Mouse (Mus musculus) limb, embryonic 14.5 days (tissue): ENCODE data around the gene Blvrb. TPM values are rescaled to one million over a fixed set of nuclear protein-coding genes. Genes with fewer than 3 reads are reported as not detected.

Experiments used
- ATAC-seq: fragments of 200-750 bp; cut with Nextera tagmentation; 2 replicates; pipeline ENCODE4 v1.8.0; 2017; ENCODE audit warnings: low read depth, moderate number of reproducible peaks, moderate TSS enrichment; ENCODE audit not compliant: low FRiP score
- DNase-seq: peaks from one replicate; pipeline ENCODE4 v3.0.0-alpha.2; 2015; ENCODE audit warnings: low spot score
- H3K27ac ChIP-seq: fragments of 300-500 bp; sonication (generic); replicated peaks from 2 replicates; pipeline ENCODE4 v1.5.1; 2014; ENCODE audit warnings: low read depth, mild to moderate bottlenecking, low read length, moderate library complexity, mixed read lengths
- H3K27me3 ChIP-seq: fragments of 300-500 bp; sonication (generic); 2 replicates; pipeline ENCODE4 v1.6.1; 2014; ENCODE audit warnings: low read length, mixed read lengths; ENCODE audit not compliant: control insufficient read depth, insufficient read depth
- H3K36me3 ChIP-seq: fragments of 300-500 bp; sonication (generic); 2 replicates; pipeline ENCODE4 v1.6.1; 2014; ENCODE audit warnings: mild to moderate bottlenecking, low read length, moderate library complexity, mixed read lengths; ENCODE audit not compliant: control insufficient read depth, insufficient read depth
- H3K4me1 ChIP-seq: fragments of 300-500 bp; sonication (generic); 2 replicates; pipeline ENCODE4 v1.6.1; 2014; ENCODE audit warnings: antibody characterized with exemption, low read length, mixed read lengths; ENCODE audit not compliant: control insufficient read depth, insufficient read depth
- H3K4me2 ChIP-seq: fragments of 300-500 bp; sonication (generic); replicated peaks from 2 replicates; pipeline ENCODE4 v1.6.1; 2014; ENCODE audit warnings: low read depth, mild to moderate bottlenecking, low read length, moderate library complexity; ENCODE audit not compliant: severe bottlenecking
- H3K4me3 ChIP-seq: fragments of 300-500 bp; sonication (generic); replicated peaks from 2 replicates; pipeline ENCODE4 v1.5.1; 2014; ENCODE audit warnings: low read length
- H3K9ac ChIP-seq: fragments of 300-500 bp; sonication (generic); 2 replicates; pipeline ENCODE4 v1.6.1; 2014; ENCODE audit warnings: mild to moderate bottlenecking, low read depth, low read length, moderate library complexity; ENCODE audit not compliant: severe bottlenecking
- H3K9me3 ChIP-seq: fragments of 300-500 bp; sonication (generic); 2 replicates; pipeline ENCODE4 v1.6.1; 2016; ENCODE audit warnings: low read length; ENCODE audit not compliant: control insufficient read depth
- POLR2A ChIP-seq: fragments of 200-500 bp; IDR thresholded peaks from 2 replicates; pipeline ENCODE4 v1.8.0; 2012; ENCODE audit warnings: inconsistent platforms, mild to moderate bottlenecking, moderate library complexity, borderline replicate concordance; ENCODE audit not compliant: insufficient read depth, insufficient read length; ENCODE audit errors: extremely low read depth
- WGBS: fragments of 180-500 bp; shearing (Covaris S2); extraction: QIAGEN DNeasy Blood & Tissue Kit; methylation state at CpG from one replicate; pipeline ENCODE4 v1.1.7; 2014; 5-methylcytosine and 5-hydroxymethylcytosine counted together
- polyA plus RNA-seq, 2 experiments: library from polyadenylated mRNA; depleted of rRNA in 1 of 2; stranded (reverse) in 1 of 2; unstranded in 1 of 2; fragments of >200 nt; fragmentation: Nextera tagmentation in 1 of 2; extraction: Ambion mirVana in 1 of 2; gene quantifications; 2 replicates each; pipeline versions ENCODE4 v1.2.1 to v1.2.3; 2012 to 2014

Gene Blvrb
- polyA plus RNA-seq, 2 experiments = 44.8 to 60.8 TPM

GRCm38 (mm10) chr7:27427387-27427786, 20.4 kb upstream of the Blvrb start:
- Histone ChIP-seq H3K4me1 (no peaks in the 10 kb centered on the region), H3K4me2 (no peak overlapping the region), H3K9me3 (peaks cover 9% of the 10 kb centered on the region; the same call in 1 of the 2 replicates), H3K27ac (no peak overlapping the region), H3K36me3 (no peaks in the 10 kb centered on the region), H3K27me3 (no peaks in the 10 kb centered on the region), H3K9ac (no peak overlapping the region), H3K4me3 (no peak overlapping the region)
- ATAC-seq (no peak), DNase-seq (no peak)
- no peak for TF ChIP-seq POLR2A
- 78% methylated on average over 1 of the region's 1 CpGs for WGBS

- 79% methylated on average over 11 of the region's 11 CpGs for WGBS
- no peaks in the 10 kb centered on the region for H3K36me3 ChIP-seq
- H3K4me2 ChIP-seq = no peak overlapping the region
- no peak for TF ChIP-seq POLR2A
- no peak overlapping the region for H3K4me3 ChIP-seq
- H3K9ac ChIP-seq = no peak overlapping the region
- DNase-seq = no peak
- 0 out of 2 replicates have a peak, but pooled peaks cover 3% of the 10 kb centered on the region for H3K27me3 ChIP-seq
- ATAC-seq = no peak
- H3K27ac ChIP-seq = no peak overlapping the region
- peaks cover 9% of the 10 kb centered on the region; the same call in 1 of the 2 replicates for H3K9me3 ChIP-seq
- no peaks in the 10 kb centered on the region for H3K4me1 ChIP-seq
These were observed 19.8 kb upstream of the Blvrb start for GRCm38 (mm10) chr7:27428002-27428401.

- Histone ChIP-seq H3K4me3 (no peak overlapping the region), H3K9me3 (peaks cover 9% of the 10 kb centered on the region; the same call in 1 of the 2 replicates), H3K4me2 (no peak overlapping the region), H3K9ac (no peak overlapping the region), H3K27ac (no peak overlapping the region), H3K4me1 (no peaks in the 10 kb centered on the region), H3K27me3 (peaks cover 11% of the 10 kb centered on the region; the same call in 1 of the 2 replicates), H3K36me3 (no peaks in the 10 kb centered on the region)
- 64% methylated on average over 2 of the region's 2 CpGs for WGBS
- TF ChIP-seq POLR2A = no peak
- ATAC-seq = no peak
- DNase-seq = no peak
These were observed 18.6 kb upstream of the Blvrb start for GRCm38 (mm10) chr7:27429135-27429534.

GRCm38 (mm10) chr7:27433349-27433748, 14.4 kb upstream of the Blvrb start:
- peaks cover 16% of the 10 kb centered on the region; the same call in 1 of the 2 replicates for H3K27me3 ChIP-seq
- no peak overlapping the region for H3K4me3 ChIP-seq
- H3K9me3 ChIP-seq = peaks cover 9% of the 10 kb centered on the region; the same call in 1 of the 2 replicates
- H3K4me1 ChIP-seq = no peaks in the 10 kb centered on the region
- no peak for TF ChIP-seq POLR2A
- no peaks in the 10 kb centered on the region for H3K36me3 ChIP-seq
- DNase-seq = no peak
- no peak overlapping the region for H3K4me2 ChIP-seq
- H3K27ac ChIP-seq = no peak overlapping the region
- ATAC-seq = no peak
- 29% methylated on average over 10 of the region's 10 CpGs for WGBS
- H3K9ac ChIP-seq = no peak overlapping the region

GRCm38 (mm10) chr7:27433794-27434193, 14.0 kb upstream of the Blvrb start:
- no peaks in the 10 kb centered on the region for H3K4me1 ChIP-seq
- no peak overlapping the region for H3K9ac ChIP-seq
- DNase-seq (no peak), ATAC-seq (no peak)
- peaks cover 16% of the 10 kb centered on the region; the same call in 1 of the 2 replicates for H3K27me3 ChIP-seq
- TF ChIP-seq POLR2A = no peak
- 6% methylated on average over 10 of the region's 10 CpGs for WGBS
- peaks cover 9% of the 10 kb centered on the region; the same call in 1 of the 2 replicates for H3K9me3 ChIP-seq
- no peaks in the 10 kb centered on the region for H3K36me3 ChIP-seq
- H3K27ac ChIP-seq = no peak overlapping the region
- H3K4me2 ChIP-seq = no peak overlapping the region
- no peak overlapping the region for H3K4me3 ChIP-seq

GRCm38 (mm10) chr7:27437544-27437943, 10.2 kb upstream of the Blvrb start:
- H3K27ac ChIP-seq = no peak overlapping the region
- DNase-seq (no peak), ATAC-seq (no peak)
- H3K4me2 ChIP-seq = no peak overlapping the region
- H3K9me3 ChIP-seq = no peaks in the 10 kb centered on the region
- no peak for TF ChIP-seq POLR2A
- peaks cover 16% of the 10 kb centered on the region; the same call in 1 of the 2 replicates for H3K27me3 ChIP-seq
- H3K9ac ChIP-seq = no peak overlapping the region
- H3K36me3 ChIP-seq = no peaks in the 10 kb centered on the region
- no peaks in the 10 kb centered on the region for H3K4me1 ChIP-seq
- no peak overlapping the region for H3K4me3 ChIP-seq
- 56% methylated on average over 5 of the region's 5 CpGs for WGBS
